Mouse (Mus musculus) thymus, postnatal 14 days (tissue): ENCODE results near the gene Pak3.
"Not testable (repeated sequence)": the region's sequence is repeated elsewhere in the genome, so short reads cannot be mapped to it uniquely, and the experiment has no call there.

Source experiments
- DNase-seq: peaks from one replicate; pipeline ENCODE4 v3.0.0; 2021

Pak3 gene

DNA sequence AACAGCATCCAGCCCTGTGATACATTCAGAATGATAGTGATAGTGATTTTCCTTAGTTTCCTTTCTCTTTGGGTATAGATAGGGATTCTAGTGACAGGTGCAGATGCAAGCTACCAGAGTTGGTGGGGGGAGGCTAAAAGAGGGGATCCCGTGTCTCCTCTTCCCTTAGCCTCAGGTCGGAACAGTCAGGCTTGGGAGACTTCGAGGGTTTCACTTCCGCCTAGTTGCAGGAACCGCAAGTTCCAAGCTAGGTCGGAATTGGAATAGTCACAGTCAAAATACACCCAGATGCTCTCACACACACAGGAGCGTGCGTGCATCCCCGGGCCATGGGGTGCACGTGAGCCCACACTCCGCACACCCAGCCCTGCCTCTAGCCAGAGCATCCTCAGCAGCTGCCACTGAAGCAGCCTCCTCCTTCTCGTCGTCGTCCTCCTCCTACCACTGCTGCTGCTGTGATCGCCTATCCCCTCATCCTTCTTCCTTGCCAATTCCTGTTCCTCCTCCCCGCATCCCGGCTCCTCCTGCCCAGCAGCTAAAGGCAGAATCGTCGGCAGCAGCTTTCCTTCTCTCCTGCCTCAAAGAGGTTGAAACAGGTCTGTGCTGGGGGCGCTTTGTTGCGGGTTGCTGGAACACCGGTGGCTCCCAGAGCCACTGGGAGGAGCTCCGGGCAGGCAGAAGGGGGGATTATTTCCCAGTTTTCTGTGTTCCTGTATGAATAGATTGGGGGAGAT lies at the start of gene Pak3:
Gene Pak3, plus strand, starts transcription at position 424 of the 734 bp plus-strand sequence.
- DNase-seq: no peak

DNA sequence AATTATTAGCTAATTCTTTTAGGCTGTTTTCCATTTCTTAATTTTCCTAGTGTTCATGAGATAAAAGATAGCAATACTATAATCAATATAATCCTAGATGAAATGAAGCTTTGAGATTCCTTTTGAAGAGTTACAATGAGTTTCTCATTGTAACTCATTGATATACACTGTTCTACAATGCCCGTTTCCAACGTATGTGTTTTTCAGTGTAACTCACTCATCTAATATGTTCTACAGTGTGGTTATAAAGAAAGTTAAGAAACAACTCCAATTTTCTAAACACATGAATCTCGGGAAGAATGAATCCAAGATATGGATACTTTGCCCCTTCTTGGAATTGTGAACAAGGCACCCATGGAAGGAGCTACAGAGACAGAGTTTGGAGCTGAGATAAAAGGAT lies 35.5 kb upstream of the Pak3 start:
- peak; percentile 100 for DNase-seq

DNA sequence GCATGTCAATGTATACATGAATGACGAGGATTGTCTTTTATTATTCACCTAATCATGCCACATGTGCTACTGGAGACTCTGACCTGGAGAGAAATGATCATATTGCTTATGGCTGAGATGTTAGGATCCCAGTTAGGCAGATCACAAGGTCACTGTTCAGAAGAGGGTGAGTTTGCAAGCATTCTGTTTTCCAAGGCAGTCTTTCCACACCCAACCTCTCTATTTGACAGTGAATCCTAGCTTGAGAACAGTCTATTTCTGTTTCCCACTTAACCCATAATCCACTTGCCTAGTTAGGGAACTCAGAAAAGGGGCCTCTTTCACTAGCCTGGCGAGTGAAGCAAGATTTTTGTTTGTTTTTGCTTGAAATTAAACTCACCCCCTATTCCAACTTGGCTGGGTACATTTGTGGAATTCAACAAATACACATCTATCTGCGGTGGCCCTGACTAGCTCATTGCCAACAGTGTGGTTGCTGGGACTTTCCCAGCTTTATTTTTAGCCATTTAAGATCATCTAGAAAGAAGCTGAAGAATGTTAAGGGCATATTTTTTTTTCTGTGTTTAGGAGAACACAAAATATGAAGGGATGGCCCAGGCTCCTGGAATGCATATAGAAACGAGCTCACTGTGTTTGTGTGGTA lies 17.2 kb upstream of the Pak3 start:
- no peak for DNase-seq

DNA sequence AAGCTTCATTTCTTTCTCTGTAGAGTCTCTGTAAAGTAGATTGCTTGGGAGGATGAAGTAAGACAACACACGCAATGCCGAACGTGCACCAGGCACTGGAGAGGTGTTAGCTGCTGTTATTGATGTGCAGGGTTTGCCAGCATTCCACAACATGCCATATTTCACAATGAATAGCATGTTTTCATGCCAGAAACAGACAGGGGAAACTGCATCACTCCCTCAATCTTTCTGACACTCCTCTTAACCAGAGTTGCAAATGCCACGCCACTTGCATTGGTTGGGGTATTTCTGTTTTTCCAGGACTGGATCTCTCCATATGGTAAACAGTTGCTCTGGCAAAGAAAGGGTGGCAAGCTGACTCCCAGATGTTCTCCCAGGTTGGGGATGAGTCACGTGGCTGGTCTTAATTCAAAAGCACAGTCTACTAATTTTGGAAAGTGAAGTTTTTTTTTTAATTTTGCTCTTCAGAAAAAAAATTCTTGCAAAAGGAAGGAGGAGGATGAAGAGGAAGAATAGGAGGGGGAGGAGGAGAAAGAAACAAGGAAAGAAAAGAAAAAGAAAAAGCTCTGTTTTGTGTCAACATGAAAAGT lies 16.5 kb upstream of the Pak3 start:
- DNase-seq: no peak

DNA sequence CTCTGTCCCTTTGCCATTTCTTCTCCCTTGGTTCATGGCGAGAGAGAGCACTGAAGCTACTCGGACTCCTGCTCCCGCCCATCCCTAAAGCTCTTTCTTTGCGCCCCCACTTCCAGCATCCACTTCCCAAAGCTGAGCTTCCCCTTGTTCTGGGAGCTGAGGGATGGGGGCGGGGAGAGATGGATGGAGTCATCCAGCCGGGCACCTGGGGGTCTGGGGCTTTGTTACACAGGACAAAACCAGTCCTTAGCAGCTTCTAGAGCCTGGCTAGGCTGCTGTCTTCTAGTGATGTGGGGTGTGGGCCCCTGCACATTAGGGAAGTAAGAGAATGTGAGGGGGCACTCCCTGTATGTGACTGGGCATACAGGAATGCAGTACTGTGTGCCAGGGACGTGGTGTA lies 526 bp downstream of the Pak3 start:
- no peak for DNase-seq

DNA sequence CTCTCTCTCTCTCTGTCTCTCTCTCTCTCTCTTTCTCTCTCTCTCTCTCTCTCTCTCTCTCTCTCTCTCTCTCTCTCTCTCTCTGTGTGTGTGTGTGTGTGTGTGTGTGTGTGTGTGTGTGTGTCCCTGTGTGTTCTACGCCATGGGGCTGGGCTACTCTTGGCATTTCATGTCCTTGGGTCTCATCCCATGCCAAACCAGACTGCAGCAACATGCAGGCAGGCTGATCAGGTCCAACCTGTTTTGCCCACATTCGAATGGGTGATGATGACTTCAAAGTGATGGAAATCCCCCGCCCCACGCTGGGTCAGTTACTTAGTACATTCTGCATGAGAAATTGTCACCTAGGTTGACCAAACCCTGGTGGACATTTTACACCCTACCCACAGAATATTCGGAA lies 1.1 kb downstream of the Pak3 start:
- not testable (repeated sequence) for DNase-seq

DNA sequence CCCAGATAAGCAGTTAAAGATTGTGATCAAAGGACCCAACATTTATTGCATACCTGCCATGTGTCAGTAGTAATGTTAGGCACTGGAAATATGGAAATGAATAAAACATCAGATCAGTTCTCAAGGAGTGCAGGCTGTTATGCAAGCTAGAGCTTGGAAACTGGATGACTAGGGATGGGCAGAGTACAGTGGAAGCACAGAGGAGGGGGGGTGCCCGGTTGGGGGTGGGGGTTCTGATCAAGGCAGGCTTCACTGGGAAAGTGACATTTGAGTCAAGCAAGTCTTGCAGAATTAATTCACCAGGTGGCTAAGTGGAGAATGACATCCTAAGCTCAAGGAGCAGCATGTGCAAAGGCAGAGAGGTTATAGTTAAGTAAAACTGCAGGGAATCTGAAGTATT lies 1.8 kb downstream of the Pak3 start:
- no peak for DNase-seq

DNA sequence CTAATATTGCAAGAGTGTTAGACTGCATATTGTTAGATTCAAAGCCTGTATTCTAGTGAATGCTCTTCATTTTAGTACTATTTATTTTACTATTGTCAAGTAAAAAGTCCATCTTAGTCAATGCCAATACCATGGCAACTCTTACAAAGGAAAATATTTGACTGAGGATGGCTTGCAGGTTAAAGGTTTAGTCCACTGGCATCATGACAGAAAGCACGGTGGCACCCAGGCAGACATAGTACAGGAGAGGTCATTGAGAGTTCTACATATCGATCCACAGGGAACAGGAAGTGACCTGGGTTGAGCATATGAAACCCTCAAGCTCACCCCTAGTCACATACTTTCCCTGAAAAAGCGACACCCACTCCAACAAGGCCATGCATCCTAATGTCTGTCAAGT lies 13.9 kb downstream of the Pak3 start:
- no peak for DNase-seq

DNA sequence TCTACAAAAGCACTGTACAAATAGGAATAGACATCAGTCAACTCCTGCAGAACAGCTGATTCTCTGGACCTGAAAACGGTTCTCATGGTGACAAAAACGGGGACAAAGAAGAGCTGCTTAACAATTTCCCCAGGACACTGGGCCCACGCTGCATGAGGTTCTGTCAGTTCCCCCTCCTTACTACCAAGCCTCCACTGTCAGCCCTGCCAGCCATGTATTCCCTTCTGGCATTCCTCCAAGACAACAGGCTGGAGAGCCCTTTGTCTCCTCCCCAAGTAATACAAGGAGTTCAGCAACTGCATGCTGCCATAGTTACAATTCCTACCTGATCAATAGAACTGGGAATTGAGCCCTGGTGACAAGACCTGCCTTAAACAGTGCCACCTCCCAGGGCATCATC lies 15.2 kb downstream of the Pak3 start:
- no peak for DNase-seq

DNA sequence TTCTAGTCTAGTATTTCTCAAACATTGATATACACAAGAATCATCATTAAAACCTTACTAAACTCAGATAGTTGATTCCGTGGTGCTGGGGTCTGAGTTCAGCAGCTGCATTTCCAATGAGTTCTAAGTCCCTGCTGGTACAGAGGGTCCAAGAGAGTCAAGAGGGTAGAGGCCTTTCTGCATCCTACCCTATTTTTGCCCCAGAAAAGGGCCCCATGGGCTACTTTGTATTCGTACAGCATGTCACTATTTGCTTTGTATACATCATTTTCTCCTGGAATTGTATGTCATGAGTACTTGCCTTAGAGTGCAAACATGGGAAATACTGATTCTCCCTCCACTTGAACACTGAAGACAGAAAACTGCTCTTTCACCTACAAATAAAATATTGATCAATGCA lies 24.4 kb downstream of the Pak3 start:
- DNase-seq: no peak

DNA sequence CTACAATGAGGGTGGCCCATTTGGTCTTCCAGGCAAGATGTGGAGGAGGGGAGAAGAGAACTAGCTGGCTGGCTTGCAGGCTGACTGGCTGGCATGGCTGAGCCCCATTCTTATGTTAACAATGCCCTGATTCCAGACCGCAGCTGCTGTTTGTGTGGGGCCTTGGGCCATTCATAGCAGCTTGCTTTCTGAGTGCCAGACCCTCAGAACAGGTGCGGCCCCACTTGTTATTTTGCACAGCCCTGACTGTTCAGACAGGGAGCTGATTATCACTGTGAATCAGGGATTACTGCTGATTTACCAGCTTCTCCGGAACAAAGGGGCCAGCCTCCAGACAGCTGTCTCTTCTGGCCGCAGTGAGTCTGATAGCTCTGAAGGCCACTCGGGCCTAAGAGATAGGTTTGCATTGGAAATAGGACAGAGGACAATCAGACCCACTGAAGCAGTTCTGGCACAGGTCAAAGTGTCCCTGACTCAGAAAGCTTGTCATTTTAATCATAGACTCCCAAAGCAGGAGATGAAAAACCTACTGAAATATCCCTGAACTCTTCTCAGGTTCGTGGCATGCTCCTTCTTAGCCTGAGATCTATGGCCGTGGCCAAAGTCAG lies 24.9 kb downstream of the Pak3 start:
- no peak for DNase-seq

DNA sequence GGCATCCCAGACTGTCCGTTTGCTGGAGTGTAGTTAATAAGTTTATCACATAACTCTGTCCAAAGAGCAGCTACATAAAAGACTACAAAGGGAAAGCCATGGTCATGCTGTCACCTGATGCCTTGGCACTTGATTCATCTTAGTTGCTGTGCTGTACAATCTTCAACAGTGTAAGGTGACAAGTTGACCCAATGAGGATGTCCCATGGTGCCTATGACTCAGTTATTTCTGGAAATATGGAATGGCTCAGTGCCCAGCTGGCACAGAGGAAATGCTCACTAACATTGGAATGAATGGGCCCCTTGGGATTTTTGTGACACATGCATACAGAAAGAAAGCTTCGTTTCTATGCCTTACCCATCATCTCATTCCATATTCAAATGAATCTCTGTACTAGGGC lies 55.3 kb downstream of the Pak3 start:
- no peak for DNase-seq

DNA sequence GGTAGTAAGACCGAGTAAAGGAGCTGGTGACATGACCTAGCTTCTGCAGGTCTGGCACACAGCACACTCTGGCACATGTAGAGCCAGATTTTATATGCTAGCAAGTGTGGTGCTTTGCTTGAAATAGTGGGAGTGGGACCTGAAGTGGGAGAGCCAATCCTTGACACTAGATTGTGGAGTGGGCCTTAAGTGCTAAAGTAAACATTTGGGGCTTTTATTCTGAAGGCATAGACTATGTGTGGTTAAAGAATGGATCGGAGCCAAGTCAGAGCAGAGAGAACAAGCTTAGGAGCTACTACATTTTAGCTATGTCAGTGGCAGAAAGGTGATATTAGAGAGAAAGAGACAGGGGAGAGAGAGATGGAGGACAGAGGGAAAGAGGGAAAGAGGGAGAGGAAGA lies 61.5 kb downstream of the Pak3 start:
- no peak for DNase-seq

DNA sequence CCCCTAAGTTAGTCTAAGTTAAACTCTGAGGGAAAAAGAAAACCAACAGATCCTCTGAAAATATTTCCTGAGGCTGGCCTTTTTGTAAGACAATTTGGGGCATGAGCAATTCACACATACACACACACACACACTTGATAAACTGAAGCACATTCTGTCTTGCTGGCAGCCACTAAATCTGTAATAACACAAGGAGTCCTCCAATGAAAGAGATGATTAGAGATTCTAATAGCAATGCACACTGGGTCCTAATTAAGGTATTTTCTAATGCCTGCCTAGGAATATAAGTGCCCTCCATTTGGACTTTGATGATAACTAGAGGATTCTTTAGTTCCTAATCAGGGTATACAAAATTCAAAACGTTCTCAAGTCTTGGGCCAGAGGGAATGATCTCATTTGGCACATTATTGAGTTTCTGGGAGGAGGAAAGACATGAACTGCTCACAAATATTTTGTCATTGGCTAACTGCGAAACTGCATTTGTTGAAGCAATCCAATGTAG lies 62.1 kb downstream of the Pak3 start:
- DNase-seq: no peak

DNA sequence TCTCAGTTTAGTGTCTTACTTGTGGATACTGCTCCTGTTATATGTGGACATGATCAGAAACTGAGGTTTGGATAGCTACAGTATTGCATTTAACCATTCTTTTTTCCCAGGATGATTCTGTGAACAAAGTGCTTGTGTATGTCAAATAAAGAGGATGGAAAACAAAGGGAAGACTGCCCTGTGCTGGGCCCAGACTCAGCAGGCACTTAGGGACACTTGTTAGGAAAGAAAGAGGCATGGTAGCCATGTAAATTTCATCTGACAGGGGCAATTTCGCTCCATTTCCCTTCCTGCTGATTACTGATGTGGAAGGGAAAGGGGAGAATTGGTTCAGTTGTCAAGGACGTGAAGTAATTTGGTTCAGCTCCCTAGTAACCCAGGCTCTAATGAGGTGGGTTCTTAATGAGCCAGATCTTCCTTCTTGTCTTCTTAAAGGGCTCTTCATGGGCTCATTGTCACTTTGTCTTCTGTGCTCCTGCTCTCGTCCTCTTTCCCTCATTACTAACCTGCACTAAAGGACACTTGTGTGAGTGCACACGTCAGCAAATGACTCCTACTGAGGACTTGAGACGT lies 88.6 kb downstream of the Pak3 start:
- DNase-seq: no peak

DNA sequence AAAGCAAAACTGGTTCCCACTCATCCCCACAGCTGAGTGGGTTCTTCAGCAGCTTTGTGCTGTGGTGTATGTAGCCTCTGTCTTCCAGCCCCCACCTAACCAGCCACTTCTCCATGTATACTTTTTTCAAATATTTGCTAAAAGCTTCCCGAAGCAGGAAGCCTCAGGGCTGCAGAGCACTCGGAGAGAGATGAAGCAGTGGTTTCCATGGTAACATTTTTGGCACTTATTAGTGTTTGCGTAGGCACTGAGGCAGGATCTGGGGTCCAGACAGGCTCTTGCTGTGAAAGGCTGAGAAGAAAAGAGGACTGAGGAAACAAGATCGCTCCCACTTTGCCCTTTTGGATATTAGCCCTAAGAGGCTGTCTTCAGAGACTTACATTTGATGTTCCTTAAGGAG lies 100.3 kb downstream of the Pak3 start:
- DNase-seq: no peak

DNA sequence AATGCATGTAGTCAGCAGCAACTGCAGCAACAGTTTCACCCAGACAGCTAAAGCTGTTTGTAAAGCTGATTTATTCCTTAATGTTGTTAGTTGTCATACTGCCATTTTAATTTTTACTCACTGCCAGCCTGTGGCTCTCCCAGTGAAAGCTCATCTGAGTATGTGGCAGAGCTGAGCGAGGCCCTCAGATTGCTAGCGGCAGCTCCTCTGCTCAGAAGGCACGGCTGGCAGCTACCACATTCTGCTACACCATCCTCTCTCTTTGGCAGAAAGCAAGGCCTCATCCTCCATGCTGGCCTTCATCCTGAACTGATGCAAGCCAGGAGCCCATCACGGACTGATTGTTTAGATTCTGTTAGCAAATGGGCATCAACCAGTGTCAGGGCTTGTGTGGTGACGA lies 109.4 kb downstream of the Pak3 start:
- no peak for DNase-seq

DNA sequence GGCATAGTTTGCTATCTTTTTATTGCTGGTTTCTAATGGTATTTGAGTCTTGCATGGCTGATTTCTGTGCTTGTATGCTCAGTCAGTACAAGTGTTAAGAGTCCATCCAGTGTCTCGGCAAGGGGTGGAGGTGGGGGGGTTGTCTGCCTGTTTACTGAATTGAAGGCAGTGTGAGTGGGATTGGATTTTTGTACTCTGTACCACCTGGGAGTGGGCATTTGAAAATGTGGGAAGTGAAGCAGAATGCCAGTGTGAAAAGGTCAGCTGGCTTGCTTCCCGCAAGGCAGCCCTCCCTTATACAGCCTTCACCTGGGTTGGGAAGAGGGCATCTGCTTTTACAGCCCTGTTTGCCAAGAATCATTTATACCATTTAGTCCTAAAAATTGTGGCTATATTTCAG lies 125.5 kb downstream of the Pak3 start:
- DNase-seq: no peak

DNA sequence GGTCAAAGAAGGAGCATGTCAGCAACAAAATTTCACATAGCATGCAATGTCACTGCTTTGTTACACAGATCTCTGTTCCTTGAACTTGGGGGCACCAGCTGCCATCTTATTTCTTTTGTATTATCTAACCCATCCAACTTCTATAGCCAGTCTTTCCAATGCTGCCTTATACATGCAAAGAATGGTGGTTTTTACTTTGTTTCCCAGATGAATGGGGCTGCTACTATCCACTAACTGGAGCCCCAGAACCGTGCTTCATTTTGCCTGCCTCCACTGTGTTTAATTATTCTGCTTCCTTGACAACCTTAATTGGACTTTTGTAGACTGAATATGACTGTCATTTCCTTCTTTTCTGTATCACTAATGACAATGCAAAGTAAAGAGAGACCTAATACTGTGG lies 126.4 kb downstream of the Pak3 start:
- no peak for DNase-seq

DNA sequence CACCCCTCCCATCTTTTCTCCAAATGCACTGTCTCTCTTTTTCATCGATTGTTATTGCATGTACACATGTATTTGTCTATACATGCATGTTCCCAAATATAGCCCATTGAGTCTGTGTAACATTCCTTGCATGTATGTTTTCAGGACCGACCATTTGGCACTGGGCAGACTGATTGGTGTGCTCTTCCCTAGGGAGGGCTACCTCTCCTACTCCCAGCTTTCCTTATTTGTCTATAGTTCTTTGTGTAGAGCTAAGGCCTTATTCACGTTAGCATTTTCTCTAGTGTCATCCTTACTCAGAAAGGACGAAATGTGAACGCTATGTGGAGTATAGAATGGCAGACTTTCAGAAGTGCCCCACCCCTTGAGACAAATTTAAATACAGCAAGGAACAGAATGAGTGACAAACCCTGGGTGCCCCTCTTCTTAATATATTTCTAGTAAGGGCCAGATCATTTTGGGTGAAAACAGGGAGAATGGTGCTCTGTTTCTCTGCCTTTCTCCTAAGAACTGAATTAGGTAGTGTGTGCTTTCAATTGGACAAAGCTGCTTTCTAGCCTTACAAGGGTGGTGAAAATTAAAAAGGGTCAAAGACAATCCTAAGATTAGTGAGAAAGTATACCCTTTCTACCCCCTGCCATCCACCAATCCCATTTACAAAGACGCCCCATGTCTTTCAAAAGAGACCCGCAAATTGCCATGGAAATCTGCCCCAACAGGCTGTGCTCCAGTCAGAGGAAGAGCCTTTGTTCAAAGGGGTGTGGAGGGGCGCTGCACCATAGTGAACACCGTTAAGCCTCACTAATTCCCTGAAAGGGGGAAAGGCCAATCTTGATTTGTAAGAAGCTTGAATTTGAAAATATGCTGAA lies 136.2 kb downstream of the Pak3 start:
- DNase-seq: no peak

DNA sequence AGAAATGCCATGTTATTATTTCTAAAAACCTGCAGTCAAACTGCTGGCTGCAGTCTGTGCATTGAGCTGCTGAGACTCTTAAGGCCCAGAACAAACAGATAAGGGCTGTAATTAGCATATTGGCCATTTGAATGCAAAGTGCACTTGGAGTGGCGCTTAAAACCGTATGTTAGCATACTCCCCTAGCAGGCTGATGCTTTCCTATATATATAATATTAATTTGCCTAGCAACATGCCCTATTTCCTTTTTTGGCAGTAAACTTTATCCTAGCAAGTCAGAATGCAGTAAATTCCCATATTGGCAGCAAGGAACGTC lies 136.7 kb downstream of the Pak3 start:
- no peak for DNase-seq

DNA sequence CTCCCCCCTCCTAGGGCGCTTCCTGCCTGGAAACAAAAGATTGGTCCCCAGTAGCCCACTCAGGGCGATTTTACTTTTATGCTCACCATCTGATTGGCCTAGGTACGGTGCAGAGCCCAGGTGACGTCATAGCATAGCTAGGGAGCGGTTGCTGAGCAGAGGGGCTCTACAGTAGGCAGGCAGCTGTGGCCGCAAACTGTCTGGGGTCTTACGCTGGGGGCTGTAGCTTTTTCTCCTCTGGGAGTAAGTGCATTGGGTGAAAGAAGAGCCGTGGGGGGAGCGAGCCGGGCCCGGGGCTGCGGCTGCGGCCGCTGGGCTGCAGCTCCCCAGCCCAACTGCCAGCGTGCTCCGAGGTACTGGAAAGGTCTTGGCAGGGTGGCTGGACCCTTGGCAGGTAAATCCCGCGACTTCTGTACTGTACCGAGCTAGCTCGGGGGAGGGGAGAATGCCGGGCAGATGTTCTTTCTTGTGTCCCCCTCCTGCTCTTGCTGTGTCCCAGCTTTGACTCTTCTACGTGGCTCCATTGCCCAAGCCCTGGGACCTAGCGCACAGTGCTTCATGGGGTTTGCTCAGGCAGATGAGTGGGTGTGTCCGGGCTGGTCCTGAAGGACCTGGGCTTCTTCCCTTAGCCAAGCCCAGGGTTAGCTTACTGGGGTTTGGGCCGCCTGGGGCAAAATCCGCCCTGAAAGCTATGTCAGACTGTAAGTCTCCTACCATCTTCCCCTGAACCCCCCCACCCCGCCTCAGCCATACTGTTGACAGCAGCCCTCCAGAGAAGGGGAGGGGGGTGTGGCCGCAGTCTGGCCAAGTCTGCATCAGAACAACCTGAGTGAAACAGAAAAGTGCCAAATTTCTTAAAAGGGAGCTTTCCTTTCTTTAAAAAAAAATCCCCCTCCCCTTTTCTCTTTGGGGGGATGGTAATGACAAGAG lies 146.1 kb downstream of the Pak3 start:
- DNase-seq: no peak
